Mouse (Mus musculus) testis, adult 2 months (tissue): ENCODE measurements around the gene Fam3b.

ENCODE experiments used
- CTCF ChIP-seq: fragments of 200-500 bp; IDR thresholded peaks from 2 replicates; pipeline ENCODE4 v1.5.1; 2012; ENCODE audit warnings: low read depth, mild to moderate bottlenecking, inconsistent platforms, low read length, moderate library complexity; ENCODE audit not compliant: control insufficient read depth, insufficient read depth, insufficient replicate concordance
- POLR2A ChIP-seq: fragments of 200-500 bp; IDR thresholded peaks from 2 replicates; pipeline ENCODE4 v1.6.1; 2012; ENCODE audit warnings: low read depth, mild to moderate bottlenecking, inconsistent platforms, low read length, moderate library complexity; ENCODE audit not compliant: control insufficient read depth

DNA sequence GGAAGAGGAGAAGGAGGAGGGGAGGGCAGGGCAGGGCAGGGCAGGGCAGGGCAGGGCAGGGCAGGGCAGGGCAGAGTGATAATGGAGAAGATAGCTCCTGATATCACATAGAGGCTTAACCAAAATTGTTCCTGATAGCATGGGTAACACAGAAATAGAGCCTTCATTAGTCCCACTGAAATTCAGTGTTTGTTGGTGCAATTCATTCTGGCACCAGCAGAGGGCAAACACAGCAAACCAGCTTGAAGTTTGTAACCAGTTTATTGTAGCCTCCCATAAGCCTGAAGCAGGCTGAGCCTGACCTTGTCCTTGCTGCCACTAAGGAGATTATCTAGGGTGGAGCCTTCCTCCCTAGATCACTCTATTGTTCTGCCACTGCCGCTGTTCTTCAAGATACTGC is 8.4 kb upstream of the Fam3b start:
- TF ChIP-seq CTCF (no peak), POLR2A (no peak)
